Mouse (Mus musculus) neutrophil, adult 5-6 weeks (primary cell): ENCODE results near the gene Fam124a. TPM values are rescaled to one million over a fixed set of nuclear protein-coding genes. Genes with fewer than 3 reads are reported as not detected.
"Not testable (repeated sequence)": the region's sequence is repeated elsewhere in the genome, so short reads cannot be mapped to it uniquely, and the experiment has no call there.

Experiments used
- ATAC-seq: fragments of 151-379, 151-347 bp; 2 replicates; pipeline ENCODE4 v1.8.0; 2017; ENCODE audit warnings: mild to moderate bottlenecking, moderate TSS enrichment; ENCODE audit not compliant: insufficient number of reproducible peaks, poor library complexity, low FRiP score, severe bottlenecking; ENCODE audit errors: extremely low read depth
- total RNA-seq: library from RNA; stranded (forward); fragments of 200-1000 nt; gene quantifications from 2 replicates; pipeline ENCODE4 v1.2.3, GENCODE M21; 2017

The Fam124a gene
- total RNA-seq = not detected in 2 replicates

GRCm38 (mm10) chr14:62555309-62555829 is at the start of gene Fam124a:
TSS of gene Fam124a (plus strand) at chr14:62555737.
- ATAC-seq = no peak

GRCm38 (mm10) chr14:62506261-62506660 is 49.3 kb upstream of the Fam124a start:
- no peak for ATAC-seq

GRCm38 (mm10) chr14:62509350-62509749 is 46.2 kb upstream of the Fam124a start:
- ATAC-seq = no peak

- ATAC-seq = no peak
These were observed 42.7 kb upstream of the Fam124a start for GRCm38 (mm10) chr14:62512845-62513244.

GRCm38 (mm10) chr14:62530951-62531350 is 24.6 kb upstream of the Fam124a start:
- ATAC-seq = no peak

GRCm38 (mm10) chr14:62536127-62536526 is 19.4 kb upstream of the Fam124a start:
- ATAC-seq = no peak

- no peak for ATAC-seq
These were observed 18.5 kb upstream of the Fam124a start for GRCm38 (mm10) chr14:62536988-62537387.

- ATAC-seq = no peak
These were observed 15.7 kb upstream of the Fam124a start for GRCm38 (mm10) chr14:62539834-62540233.

GRCm38 (mm10) chr14:62541751-62542150 is 13.8 kb upstream of the Fam124a start:
- ATAC-seq = no peak

- ATAC-seq = no peak
These were observed 9.2 kb upstream of the Fam124a start for GRCm38 (mm10) chr14:62546296-62546695.

GRCm38 (mm10) chr14:62546746-62547145 is 8.8 kb upstream of the Fam124a start:
- ATAC-seq = no peak

- ATAC-seq = no peak
These were observed 5.4 kb upstream of the Fam124a start for GRCm38 (mm10) chr14:62550121-62550520.

GRCm38 (mm10) chr14:62552771-62553170 is 2.8 kb upstream of the Fam124a start:
- no peak for ATAC-seq

- ATAC-seq = no peak
These were observed 1.8 kb upstream of the Fam124a start for GRCm38 (mm10) chr14:62553786-62554185.

- no peak for ATAC-seq
These were observed 588 bp downstream of the Fam124a start for GRCm38 (mm10) chr14:62555840-62556810.

GRCm38 (mm10) chr14:62557111-62557510 is 1.6 kb downstream of the Fam124a start:
- no peak for ATAC-seq

GRCm38 (mm10) chr14:62561875-62562748 is 6.6 kb downstream of the Fam124a start:
- no peak for ATAC-seq

- no peak for ATAC-seq
These were observed 8.1 kb downstream of the Fam124a start for GRCm38 (mm10) chr14:62563679-62564078.

- ATAC-seq = not testable (repeated sequence)
These were observed 11.3 kb downstream of the Fam124a start, which contains the start of gene Gm4131 for GRCm38 (mm10) chr14:62566821-62567220. TSS of gene Gm4131 (minus strand) at chr14:62566921.
